Mouse (Mus musculus): Measurements from ENCODE around the gene Abhd4. TPM values are rescaled to one million over a fixed set of nuclear protein-coding genes. Genes with fewer than 3 reads are reported as not detected.
A peak's percentile ranks its signal among the peaks of the same experiment; 100 is the strongest.

Abhd4 gene
- polyA plus RNA-seq, 1 experiment from 2014 or later = 118 TPM

DNA sequence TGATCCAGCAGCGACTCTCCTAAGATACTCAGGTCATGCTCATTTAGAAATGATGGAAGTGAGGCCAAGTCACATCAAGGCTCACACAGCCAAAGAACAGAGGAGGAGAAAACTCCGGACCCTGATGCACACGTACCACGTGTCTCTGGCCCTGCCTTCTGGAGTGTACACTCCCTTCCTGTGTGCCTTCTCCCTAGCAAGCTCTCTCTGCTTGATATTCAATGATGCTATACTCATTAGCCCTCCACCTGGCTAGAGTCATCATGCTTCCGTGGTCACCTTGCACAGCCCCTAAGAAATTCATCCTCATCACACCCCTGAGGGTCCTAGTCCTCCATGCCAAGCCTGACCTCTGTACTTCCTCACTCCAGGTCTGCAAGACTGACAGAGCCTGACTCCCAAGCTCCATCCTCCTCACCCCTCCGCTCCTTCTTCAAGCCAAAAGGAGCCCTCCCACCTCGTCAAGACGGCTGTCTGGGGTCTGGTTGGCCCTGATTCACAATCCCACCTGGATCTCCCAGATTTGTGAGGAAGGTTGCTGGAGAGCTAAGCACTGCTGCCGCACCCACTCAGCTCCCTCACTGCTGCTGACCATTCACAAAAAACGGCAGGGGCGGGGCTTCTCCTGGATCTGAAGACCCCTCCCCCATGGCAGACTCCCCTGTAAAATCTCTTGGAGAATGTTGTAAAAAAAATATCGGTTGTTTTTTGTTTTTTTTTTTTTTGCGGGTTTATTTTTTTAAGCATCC is 30.5 kb upstream of the Abhd4 start:
- no peaks in the 10 kb centered on the region for H3K9me3 ChIP-seq (ENCODE audit: control insufficient read depth, low read length)
- H3K4me3 ChIP-seq (ENCODE audit: control insufficient read depth in 1 of 2, insufficient read depth in 1 of 2, low read depth in 1 of 2, low read length in 2 of 2) = no peak overlapping the region
- peaks cover 24 to 29% of the 10 kb centered on the region in 2 experiments for H3K4me1 ChIP-seq (ENCODE audit: control insufficient read depth in 2 of 2, insufficient read depth in 2 of 2, low read length in 2 of 2)
- no peaks in the 10 kb centered on the region for H3K27me3 ChIP-seq (ENCODE audit: control insufficient read depth, insufficient read depth, low read length)
- no peak overlapping the region for H3K27ac ChIP-seq (replicated peaks in 1 of 2; ENCODE audit: control insufficient read depth in 1 of 2, insufficient read depth in 1 of 2, low read depth in 2 of 2, low read length in 2 of 2)
- ATAC-seq (ENCODE audit: insufficient number of reproducible peaks, insufficient read depth, low FRiP score, low read depth) = no peak
- no peaks in the 10 kb centered on the region for H3K36me3 ChIP-seq (ENCODE audit: control insufficient read depth, insufficient read depth, low read length)
- no peak overlapping the region for H3K9ac ChIP-seq (ENCODE audit: low read length)
- 68% methylated on average over 13 of the region's 13 CpGs for WGBS
- no peak overlapping the region for H3K4me2 ChIP-seq (ENCODE audit: low read length)

DNA sequence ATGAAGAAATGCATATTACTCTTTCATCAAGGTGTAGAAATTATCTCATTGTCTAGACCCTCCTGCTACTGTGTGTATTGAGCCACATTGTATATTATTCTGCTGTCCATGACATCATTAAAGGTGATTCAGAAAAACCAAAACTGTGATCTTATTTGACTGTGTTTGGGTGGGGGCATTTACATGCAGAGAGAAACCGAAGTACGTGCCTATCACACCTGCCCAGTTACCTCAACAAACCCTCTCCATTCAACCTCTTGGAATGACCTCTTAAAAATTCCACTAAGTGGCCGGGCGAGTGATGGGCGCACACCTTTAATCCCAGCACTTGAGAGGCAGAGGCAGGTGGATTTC is 29.9 kb upstream of the Abhd4 start:
- no peak overlapping the region for H3K4me2 ChIP-seq (ENCODE audit: low read length)
- H3K9me3 ChIP-seq (ENCODE audit: control insufficient read depth, low read length) = no peaks in the 10 kb centered on the region
- no peak overlapping the region; a peak in 1 of 4 replicates for H3K27ac ChIP-seq (replicated peaks in 1 of 2; ENCODE audit: control insufficient read depth in 1 of 2, insufficient read depth in 1 of 2, low read depth in 2 of 2, low read length in 2 of 2)
- H3K27me3 ChIP-seq (ENCODE audit: control insufficient read depth, insufficient read depth, low read length) = no peaks in the 10 kb centered on the region
- no peak overlapping the region for H3K9ac ChIP-seq (ENCODE audit: low read length)
- no peaks in the 10 kb centered on the region for H3K36me3 ChIP-seq (ENCODE audit: control insufficient read depth, insufficient read depth, low read length)
- no peak for ATAC-seq (ENCODE audit: insufficient number of reproducible peaks, insufficient read depth, low FRiP score, low read depth)
- H3K4me1 ChIP-seq (ENCODE audit: control insufficient read depth in 2 of 2, insufficient read depth in 2 of 2, low read length in 2 of 2) = peaks cover 28 to 34% of the 10 kb centered on the region in 2 experiments
- no peak overlapping the region for H3K4me3 ChIP-seq (ENCODE audit: control insufficient read depth in 1 of 2, insufficient read depth in 1 of 2, low read depth in 1 of 2, low read length in 2 of 2)
- 87% methylated on average over 5 of the region's 5 CpGs for WGBS

DNA sequence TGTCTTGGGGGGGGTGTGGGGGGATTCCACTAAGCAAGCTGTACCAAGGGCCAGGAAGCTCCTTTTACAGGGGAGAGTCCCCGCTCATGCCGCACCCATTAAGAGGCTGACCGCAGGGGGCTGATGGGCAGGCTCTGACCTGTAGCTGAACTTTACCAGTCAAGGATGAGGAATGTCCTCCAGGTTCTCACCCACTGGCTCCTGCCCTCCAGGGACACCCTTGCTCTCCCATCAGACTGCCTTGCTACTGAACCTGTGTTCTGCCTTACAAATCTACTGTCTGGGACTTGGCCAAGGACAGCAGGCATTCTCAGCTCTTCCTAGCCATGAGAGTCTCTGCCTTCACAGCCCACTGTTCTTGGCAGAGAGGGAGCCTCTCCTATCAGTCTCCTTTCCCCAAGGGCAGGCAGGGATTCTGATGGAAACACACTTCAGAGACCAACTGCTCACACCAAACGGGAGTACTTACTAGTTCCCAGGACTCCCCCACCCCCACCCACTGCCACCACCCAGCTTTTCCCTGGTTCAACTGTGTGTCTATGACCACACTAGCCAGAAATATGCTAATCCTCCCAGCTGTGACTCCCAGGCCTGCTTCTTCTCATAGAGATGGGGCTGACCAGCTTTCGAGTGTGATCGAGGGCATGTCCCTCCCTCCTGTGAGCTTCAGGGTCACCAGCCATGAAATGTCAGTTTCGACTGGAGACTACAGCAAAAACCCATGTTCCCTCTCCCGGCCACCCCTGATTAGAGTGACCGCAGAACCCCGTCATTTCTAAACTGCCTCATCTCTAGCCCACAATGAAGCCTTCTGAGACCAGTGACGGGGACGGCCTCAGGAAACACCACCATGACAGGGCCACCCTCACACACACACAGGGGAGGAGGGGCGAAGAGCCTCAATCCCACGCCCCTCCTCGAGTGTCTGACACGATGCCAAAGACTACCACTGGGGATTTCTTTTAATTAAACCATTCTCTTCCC is 29.2 kb upstream of the Abhd4 start:
- ATAC-seq (ENCODE audit: insufficient number of reproducible peaks, insufficient read depth, low FRiP score, low read depth) = peak; percentile 3; the same call in 1 of the 2 replicates
- Histone ChIP-seq H3K9ac (ENCODE audit: low read length) (peak overlapping the region; percentile 44), H3K27me3 (ENCODE audit: control insufficient read depth, insufficient read depth, low read length) (no peaks in the 10 kb centered on the region), H3K9me3 (ENCODE audit: control insufficient read depth, low read length) (no peaks in the 10 kb centered on the region), H3K4me1 (ENCODE audit: control insufficient read depth in 2 of 2, insufficient read depth in 2 of 2, low read length in 2 of 2) (peaks cover 30 to 35% of the 10 kb centered on the region in 2 experiments), H3K27ac (replicated peaks in 1 of 2; ENCODE audit: control insufficient read depth in 1 of 2, insufficient read depth in 1 of 2, low read depth in 2 of 2, low read length in 2 of 2) (peak overlapping the region; percentile 40 to 61), H3K36me3 (ENCODE audit: control insufficient read depth, insufficient read depth, low read length) (no peaks in the 10 kb centered on the region), H3K4me3 (ENCODE audit: control insufficient read depth in 1 of 2, insufficient read depth in 1 of 2, low read depth in 1 of 2, low read length in 2 of 2) (no peak overlapping the region), H3K4me2 (ENCODE audit: low read length) (peak overlapping the region; percentile 31)
- 46% methylated on average over 16 of the region's 16 CpGs for WGBS

DNA sequence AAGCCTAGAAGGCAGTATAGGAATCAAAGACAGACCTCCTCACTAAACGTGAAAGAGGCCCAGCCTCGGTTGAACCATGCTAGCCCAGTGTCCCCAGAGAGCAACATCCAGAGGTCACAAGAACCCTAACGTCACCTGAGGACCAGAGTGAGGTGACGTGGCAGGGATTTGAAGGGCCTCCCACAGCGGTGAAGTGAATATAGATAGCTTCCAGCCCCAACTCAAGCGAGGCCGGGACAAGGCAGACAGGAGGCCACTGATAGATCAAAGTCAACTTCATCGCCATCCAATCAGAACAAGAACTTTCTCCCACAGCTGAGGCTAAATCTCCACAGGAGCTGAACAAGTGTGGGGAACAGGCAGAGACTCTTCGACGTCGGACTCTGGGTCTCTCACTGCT is 28.3 kb upstream of the Abhd4 start:
- Histone ChIP-seq H3K27me3 (ENCODE audit: control insufficient read depth, insufficient read depth, low read length) (no peaks in the 10 kb centered on the region), H3K9ac (ENCODE audit: low read length) (no peak overlapping the region), H3K4me1 (ENCODE audit: control insufficient read depth in 2 of 2, insufficient read depth in 2 of 2, low read length in 2 of 2) (peaks cover 27 to 34% of the 10 kb centered on the region in 2 experiments), H3K36me3 (ENCODE audit: control insufficient read depth, insufficient read depth, low read length) (no peaks in the 10 kb centered on the region), H3K4me2 (ENCODE audit: low read length) (no peak overlapping the region), H3K4me3 (ENCODE audit: control insufficient read depth in 1 of 2, insufficient read depth in 1 of 2, low read depth in 1 of 2, low read length in 2 of 2) (no peak overlapping the region), H3K9me3 (ENCODE audit: control insufficient read depth, low read length) (no peaks in the 10 kb centered on the region), H3K27ac (replicated peaks in 1 of 2; ENCODE audit: control insufficient read depth in 1 of 2, insufficient read depth in 1 of 2, low read depth in 2 of 2, low read length in 2 of 2) (no peak overlapping the region)
- 80% methylated on average over 11 of the region's 11 CpGs for WGBS
- no peak for ATAC-seq (ENCODE audit: insufficient number of reproducible peaks, insufficient read depth, low FRiP score, low read depth)

DNA sequence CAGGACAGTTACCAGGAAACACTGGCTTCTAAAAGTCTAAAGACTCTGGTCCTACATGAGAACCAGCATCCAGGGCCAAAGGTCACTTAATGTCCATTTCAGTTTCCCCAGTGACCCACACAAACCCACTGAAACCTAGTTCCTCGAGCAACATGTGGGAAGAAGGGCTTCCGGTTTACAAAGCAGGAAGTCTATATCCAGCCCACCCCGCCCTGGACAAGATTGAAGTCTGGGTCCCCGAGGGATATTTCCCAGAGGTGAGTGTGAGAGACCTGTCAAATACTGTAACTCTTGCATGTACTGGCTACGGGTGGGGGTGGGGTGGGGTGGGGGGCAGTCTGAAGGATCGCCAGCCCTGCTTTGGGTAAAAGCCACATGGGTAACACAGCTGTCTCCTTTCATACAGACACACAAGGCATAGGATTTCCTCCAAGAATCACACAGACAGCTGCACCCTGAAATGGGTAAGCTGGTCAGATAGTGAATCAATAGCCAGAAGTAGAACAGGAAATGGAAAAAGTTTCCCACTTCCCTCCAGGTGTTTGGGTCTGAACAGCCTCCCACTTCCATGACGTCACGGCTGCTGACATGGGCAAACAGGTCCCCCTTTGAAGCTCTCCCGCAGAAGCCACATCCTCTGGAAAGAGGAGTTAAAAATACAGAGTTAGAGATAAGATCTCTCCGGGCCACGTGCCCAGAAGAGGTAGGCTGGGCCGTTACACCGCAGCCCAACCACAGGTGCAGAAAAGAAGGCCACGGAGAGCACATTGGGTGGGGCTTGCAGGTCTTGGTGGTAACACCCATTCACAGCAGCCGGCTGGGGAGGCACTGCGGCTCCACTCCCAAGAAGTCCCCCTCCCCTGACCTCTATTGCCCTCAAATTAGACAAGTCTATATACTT is 26.8 kb upstream of the Abhd4 start:
- peak overlapping the region; percentile 69 for H3K4me2 ChIP-seq (ENCODE audit: low read length)
- H3K4me3 ChIP-seq (ENCODE audit: control insufficient read depth in 1 of 2, insufficient read depth in 1 of 2, low read depth in 1 of 2, low read length in 2 of 2) = peak overlapping the region in 1 of 2 experiments; percentile 37; a peak in 1 of 4 replicates
- peak; percentile 14 for ATAC-seq (ENCODE audit: insufficient number of reproducible peaks, insufficient read depth, low FRiP score, low read depth)
- WGBS = 23% methylated on average over 16 of the region's 16 CpGs
- peak overlapping the region; percentile 31 to 46 for H3K27ac ChIP-seq (replicated peaks in 1 of 2; ENCODE audit: control insufficient read depth in 1 of 2, insufficient read depth in 1 of 2, low read depth in 2 of 2, low read length in 2 of 2)
- H3K4me1 ChIP-seq (ENCODE audit: control insufficient read depth in 2 of 2, insufficient read depth in 2 of 2, low read length in 2 of 2) = peaks cover 34 to 39% of the 10 kb centered on the region in 2 experiments
- H3K27me3 ChIP-seq (ENCODE audit: control insufficient read depth, insufficient read depth, low read length) = no peaks in the 10 kb centered on the region
- no peaks in the 10 kb centered on the region for H3K36me3 ChIP-seq (ENCODE audit: control insufficient read depth, insufficient read depth, low read length)
- H3K9ac ChIP-seq (ENCODE audit: low read length) = peak overlapping the region; percentile 62
- no peaks in the 10 kb centered on the region for H3K9me3 ChIP-seq (ENCODE audit: control insufficient read depth, low read length)

DNA sequence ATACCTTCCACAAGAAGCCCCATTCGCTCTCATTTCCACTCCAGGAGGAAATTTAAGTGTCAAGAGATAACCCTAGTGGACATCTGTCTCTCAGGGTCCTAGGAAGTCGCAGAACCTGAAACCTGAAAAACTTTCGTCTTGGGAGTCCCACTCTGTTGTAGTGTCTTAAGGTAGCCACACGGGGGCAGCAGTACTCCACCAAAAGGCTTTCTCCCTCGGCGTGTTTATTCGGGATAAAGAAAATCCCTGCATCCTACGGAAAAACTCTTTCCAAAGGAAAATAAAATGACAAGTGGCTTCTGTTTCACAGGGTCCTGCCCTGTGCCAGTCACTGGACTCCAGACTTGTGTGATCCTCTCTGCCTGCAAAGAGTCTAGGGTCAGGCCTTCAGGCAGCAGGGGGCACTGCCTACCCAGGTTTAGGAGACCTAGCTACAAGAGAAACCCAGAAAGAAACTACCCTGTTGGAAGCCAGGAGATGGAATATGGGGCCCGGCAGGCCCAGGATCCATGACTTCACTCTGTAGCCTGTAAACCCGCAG is 26.0 kb upstream of the Abhd4 start:
- H3K4me2 ChIP-seq (ENCODE audit: low read length) = peak overlapping the region; percentile 69
- H3K4me1 ChIP-seq (ENCODE audit: control insufficient read depth in 2 of 2, insufficient read depth in 2 of 2, low read length in 2 of 2) = peaks cover 37 to 45% of the 10 kb centered on the region in 2 experiments
- peak overlapping the region; percentile 37 to 47 for H3K4me3 ChIP-seq (ENCODE audit: control insufficient read depth in 1 of 2, insufficient read depth in 1 of 2, low read depth in 1 of 2, low read length in 2 of 2)
- peak overlapping the region; percentile 27 to 51; a peak in 2 of 4 replicates for H3K27ac ChIP-seq (replicated peaks in 1 of 2; ENCODE audit: control insufficient read depth in 1 of 2, insufficient read depth in 1 of 2, low read depth in 2 of 2, low read length in 2 of 2)
- WGBS = 1% methylated on average over 10 of the region's 10 CpGs
- H3K27me3 ChIP-seq (ENCODE audit: control insufficient read depth, insufficient read depth, low read length) = no peaks in the 10 kb centered on the region
- peak; percentile 52; the same call in 1 of the 2 replicates for ATAC-seq (ENCODE audit: insufficient number of reproducible peaks, insufficient read depth, low FRiP score, low read depth)
- peak overlapping the region; percentile 62 for H3K9ac ChIP-seq (ENCODE audit: low read length)
- H3K9me3 ChIP-seq (ENCODE audit: control insufficient read depth, low read length) = no peaks in the 10 kb centered on the region
- no peaks in the 10 kb centered on the region for H3K36me3 ChIP-seq (ENCODE audit: control insufficient read depth, insufficient read depth, low read length)

All from heart, embryonic 14.5 days (tissue).